Mouse (Mus musculus) hindbrain, embryonic 16.5 days (tissue): ENCODE measurements around the gene Baz2b. TPM values are rescaled to one million over a fixed set of nuclear protein-coding genes. Genes with fewer than 3 reads are reported as not detected.
"Not testable (repeated sequence)": the region's sequence is repeated elsewhere in the genome, so short reads cannot be mapped to it uniquely, and the experiment has no call there.

Experiments used
- ATAC-seq: fragments of 200-750 bp; cut with Nextera tagmentation; 2 replicates; pipeline ENCODE4 v1.8.0; 2017; ENCODE audit warnings: moderate TSS enrichment, moderate library complexity
- H3K27ac ChIP-seq: fragments of 300-500 bp; sonication (generic); 2 replicates; pipeline ENCODE4 v1.5.1; 2014; ENCODE audit warnings: low read depth, mild to moderate bottlenecking, control low read depth, low read length, moderate library complexity
- H3K27me3 ChIP-seq: fragments of 300-500 bp; sonication (generic); replicated peaks from 2 replicates; pipeline ENCODE4 v1.6.1; 2014; ENCODE audit warnings: low read length; ENCODE audit not compliant: control insufficient read depth, insufficient read depth
- H3K36me3 ChIP-seq: fragments of 300-500 bp; sonication (generic); 2 replicates; pipeline ENCODE4 v1.6.1; 2014; ENCODE audit warnings: mild to moderate bottlenecking, low read length, moderate library complexity, mixed read lengths; ENCODE audit not compliant: control insufficient read depth, insufficient read depth
- H3K4me1 ChIP-seq: fragments of 300-500 bp; sonication (generic); 2 replicates; pipeline ENCODE4 v1.6.1; 2014; ENCODE audit warnings: low read depth, low read length; ENCODE audit not compliant: control insufficient read depth, insufficient read depth
- H3K4me2 ChIP-seq: fragments of 300-500 bp; sonication (generic); 2 replicates; pipeline ENCODE4 v1.6.1; 2014; ENCODE audit warnings: mild to moderate bottlenecking, low read length, control low read depth, moderate library complexity
- H3K4me3 ChIP-seq: fragments of 300-500 bp; sonication (generic); 2 replicates; pipeline ENCODE4 v1.5.1; 2014; ENCODE audit warnings: mild to moderate bottlenecking, low read length, control low read depth, moderate library complexity
- H3K9ac ChIP-seq: fragments of 300-500 bp; sonication (generic); 2 replicates; pipeline ENCODE4 v1.6.1; 2014; ENCODE audit warnings: low read depth, mild to moderate bottlenecking, control low read depth, low read length, moderate library complexity
- H3K9me3 ChIP-seq: fragments of 300-500 bp; sonication (generic); 2 replicates; pipeline ENCODE4 v1.6.1; 2014; ENCODE audit warnings: mild to moderate bottlenecking, low read length, moderate library complexity; ENCODE audit not compliant: control insufficient read depth
- WGBS: fragments of 180-500 bp; shearing (Covaris S2); extraction: QIAGEN DNeasy Blood & Tissue Kit; methylation state at CpG from one replicate; pipeline ENCODE4 v1.1.7; 2014; 5-methylcytosine and 5-hydroxymethylcytosine counted together
- polyA plus RNA-seq: library from polyadenylated mRNA; unstranded; fragments of >200 nt; fragmentation: Nextera tagmentation; extraction: Ambion mirVana; gene quantifications from 2 replicates; pipeline ENCODE4 v1.2.1, GENCODE M21; 2015

Baz2b gene
- polyA plus RNA-seq, 1 experiment from 2014 or later, result 72.8 TPM

DNA sequence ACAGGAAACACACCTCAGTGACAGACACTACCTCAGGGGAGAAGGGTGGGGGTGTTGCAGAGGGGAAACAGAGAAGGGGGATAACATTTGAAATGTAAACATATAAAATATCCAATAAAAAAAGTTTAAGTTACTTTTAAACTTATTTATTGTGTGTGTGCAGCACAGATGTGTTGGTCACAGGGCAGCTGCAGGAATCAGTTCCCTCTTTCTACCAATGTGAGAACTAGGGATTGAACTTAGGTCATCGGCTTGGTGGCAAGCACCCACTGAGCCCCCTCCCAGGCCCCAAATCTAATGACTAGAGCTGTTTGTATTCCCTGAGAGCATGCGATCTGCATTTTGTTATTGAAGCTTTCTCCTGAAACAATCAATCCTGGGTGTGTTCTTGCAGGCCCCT lies 57.2 kb downstream of the Baz2b start:
- no peak for ATAC-seq
- WGBS, result 75% methylated on average over 2 of the region's 2 CpGs
- no peaks in the 10 kb centered on the region for H3K36me3 ChIP-seq

DNA sequence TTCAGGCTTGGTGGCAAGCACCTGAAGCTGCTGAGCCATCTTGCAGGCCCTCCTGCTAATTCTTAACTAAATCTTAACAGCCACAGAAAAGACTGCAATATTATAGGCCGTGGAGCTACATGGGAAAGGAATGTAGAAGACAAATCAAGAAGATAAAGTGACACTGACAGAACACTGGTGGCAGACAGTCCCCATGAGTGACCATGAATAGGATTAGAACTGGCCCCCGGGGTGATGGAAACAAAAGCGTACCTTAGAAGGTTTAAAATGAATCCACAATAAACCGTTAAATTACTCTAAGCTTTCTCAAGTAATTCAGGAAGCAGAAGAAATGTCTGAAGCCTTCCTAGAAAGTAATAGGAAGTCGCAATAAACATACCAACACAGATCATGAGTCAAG lies 61.0 kb downstream of the Baz2b start:
- no peak for ATAC-seq
- H3K9ac ChIP-seq, result no peak overlapping the region
- 33% methylated on average over 5 of the region's 5 CpGs for WGBS
- no peaks in the 10 kb centered on the region for H3K4me1 ChIP-seq
- no peak overlapping the region for H3K27ac ChIP-seq
- no peak overlapping the region for H3K4me3 ChIP-seq
- no peaks in the 10 kb centered on the region for H3K36me3 ChIP-seq
- no peak overlapping the region for H3K4me2 ChIP-seq
- H3K9me3 ChIP-seq, result no peaks in the 10 kb centered on the region
- no peaks in the 10 kb centered on the region for H3K27me3 ChIP-seq

More for the DNA sequence above, 57.2 kb downstream of the Baz2b start:
- Histone ChIP-seq H3K4me2 (no peak overlapping the region), H3K27ac (no peak overlapping the region), H3K9me3 (no peaks in the 10 kb centered on the region), H3K4me1 (no peaks in the 10 kb centered on the region), H3K4me3 (no peak overlapping the region), H3K27me3 (no peaks in the 10 kb centered on the region), H3K9ac (no peak overlapping the region)

DNA sequence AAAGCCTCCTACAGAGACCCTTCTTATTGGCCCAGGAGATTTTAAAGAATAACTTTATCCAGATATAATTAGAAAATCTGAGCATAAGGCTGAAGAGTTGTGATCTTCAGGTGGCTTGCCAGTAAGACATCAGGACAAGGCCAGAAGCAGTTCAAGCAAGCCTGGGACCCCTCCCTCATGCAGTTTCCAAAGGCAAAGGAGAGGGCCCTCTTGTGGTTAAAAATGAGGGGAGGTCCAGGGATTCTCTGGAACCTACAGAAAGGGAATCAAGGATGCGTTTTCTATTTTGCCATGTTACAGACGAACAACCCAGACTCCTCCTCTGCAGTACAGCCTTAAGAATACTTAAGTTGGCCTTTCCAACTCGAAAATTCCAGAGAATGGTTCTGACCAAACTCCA lies 62.2 kb downstream of the Baz2b start:
- no peak overlapping the region for H3K9ac ChIP-seq
- WGBS, result 48% methylated on average over 3 of the region's 3 CpGs
- H3K4me2 ChIP-seq, result no peak overlapping the region
- no peaks in the 10 kb centered on the region for H3K36me3 ChIP-seq
- no peaks in the 10 kb centered on the region for H3K27me3 ChIP-seq
- H3K27ac ChIP-seq, result no peak overlapping the region
- no peaks in the 10 kb centered on the region for H3K4me1 ChIP-seq
- ATAC-seq, result no peak
- H3K9me3 ChIP-seq, result no peaks in the 10 kb centered on the region
- no peak overlapping the region for H3K4me3 ChIP-seq

DNA sequence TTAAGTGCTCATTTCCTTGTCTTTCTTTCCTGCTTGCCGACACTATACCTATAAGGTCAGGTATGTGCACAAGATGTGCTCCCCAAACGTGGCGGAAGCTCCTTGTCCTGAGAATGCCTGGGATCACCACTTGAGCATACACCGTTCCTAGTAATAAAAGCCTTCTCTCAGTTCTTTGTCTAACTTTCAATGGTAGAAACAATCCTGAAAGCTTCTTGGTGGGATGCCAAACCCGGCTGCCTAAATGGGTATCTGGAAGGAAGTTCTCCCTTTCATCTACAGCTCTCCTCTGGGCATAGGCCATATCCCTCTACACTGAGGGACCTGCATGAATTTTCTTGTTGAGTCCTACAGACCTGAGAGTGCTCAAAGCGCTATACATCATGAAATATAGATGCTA lies 63.9 kb downstream of the Baz2b start:
- Histone ChIP-seq H3K36me3 (no peaks in the 10 kb centered on the region), H3K4me1 (no peaks in the 10 kb centered on the region), H3K9ac (no peak overlapping the region), H3K4me3 (no peak overlapping the region), H3K4me2 (0 out of 2 replicates have a peak overlapping the region, but pooled peaks have one; percentile 10), H3K27ac (no peak overlapping the region), H3K9me3 (no peaks in the 10 kb centered on the region), H3K27me3 (no peaks in the 10 kb centered on the region)
- WGBS, result 40% methylated on average over 6 of the region's 6 CpGs
- ATAC-seq, result no peak; the same call in 1 of the 2 replicates

DNA sequence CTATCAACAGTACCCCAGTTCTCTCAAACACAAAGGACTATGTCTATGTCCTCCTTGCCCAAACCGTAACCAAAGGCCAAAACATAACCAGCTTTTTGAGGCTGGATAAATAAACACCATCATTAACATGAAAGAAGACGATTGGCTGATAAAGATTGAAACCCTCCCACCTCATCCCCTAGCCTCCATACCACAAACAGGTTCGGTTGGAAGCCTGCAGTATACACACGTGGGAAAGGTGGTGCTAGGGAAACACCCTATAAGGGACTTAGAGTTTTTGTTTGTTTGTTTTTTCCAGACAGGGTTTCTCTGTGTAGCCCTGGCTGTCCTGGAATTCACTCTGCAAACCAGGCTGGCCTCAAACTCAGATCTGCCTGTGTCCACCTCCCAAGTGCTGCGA lies 66.3 kb downstream of the Baz2b start:
- Histone ChIP-seq H3K36me3 (no peaks in the 10 kb centered on the region), H3K4me2 (no peak overlapping the region), H3K27me3 (no peaks in the 10 kb centered on the region), H3K4me3 (no peak overlapping the region), H3K4me1 (no peaks in the 10 kb centered on the region), H3K9ac (no peak overlapping the region), H3K9me3 (no peaks in the 10 kb centered on the region), H3K27ac (no peak overlapping the region)
- ATAC-seq, result no peak
- 64% methylated on average over 5 of the region's 5 CpGs for WGBS

DNA sequence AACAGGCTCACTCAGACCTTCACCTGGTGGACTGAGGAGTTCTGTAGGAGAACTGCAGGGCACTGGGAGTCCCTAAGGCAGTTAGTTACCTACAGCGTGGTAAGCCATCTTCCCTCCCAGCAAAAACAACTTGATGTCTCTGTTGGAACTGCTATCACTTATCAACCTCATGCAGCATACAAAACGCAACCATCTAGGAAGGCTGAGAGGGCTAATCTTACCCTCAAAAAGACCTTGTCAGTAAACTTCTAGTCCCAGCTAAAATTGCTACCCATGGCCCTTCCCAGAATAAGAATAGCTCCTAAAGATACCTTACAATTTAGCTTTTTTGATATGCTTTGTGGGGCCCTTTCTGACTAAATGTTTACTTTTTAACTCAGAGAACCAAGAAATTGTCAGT lies 67.4 kb downstream of the Baz2b start:
- no peaks in the 10 kb centered on the region for H3K27me3 ChIP-seq
- no peak for ATAC-seq
- H3K4me3 ChIP-seq, result no peak overlapping the region
- no peaks in the 10 kb centered on the region for H3K4me1 ChIP-seq
- H3K36me3 ChIP-seq, result no peaks in the 10 kb centered on the region
- no peak overlapping the region for H3K9ac ChIP-seq
- WGBS, result 90% methylated on average over 2 of the region's 2 CpGs
- no peaks in the 10 kb centered on the region for H3K9me3 ChIP-seq
- H3K27ac ChIP-seq, result no peak overlapping the region
- H3K4me2 ChIP-seq, result no peak overlapping the region

DNA sequence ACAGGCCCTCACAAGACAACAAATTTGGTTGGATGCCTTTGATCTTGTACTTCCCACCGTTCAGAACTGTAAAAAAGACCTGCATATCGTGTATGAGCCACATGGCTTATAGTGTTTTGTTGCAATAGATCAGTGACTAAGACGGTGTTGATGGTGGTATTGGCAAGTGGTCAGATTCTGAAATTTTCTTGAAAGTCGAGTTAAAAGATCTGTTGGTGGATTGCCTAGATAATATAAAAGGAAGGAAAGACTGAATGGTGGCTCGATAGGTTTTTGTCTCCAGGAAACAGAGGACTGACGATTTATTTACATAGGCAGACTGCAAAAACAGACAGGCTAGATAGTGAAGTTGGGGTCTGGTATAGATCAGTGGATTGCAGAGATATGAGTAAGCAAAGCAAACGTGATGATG lies 70.9 kb downstream of the Baz2b start:
- no peak for ATAC-seq
- Histone ChIP-seq H3K4me3 (no peak overlapping the region), H3K4me1 (no peaks in the 10 kb centered on the region), H3K27me3 (no peaks in the 10 kb centered on the region), H3K9ac (no peak overlapping the region), H3K27ac (no peak overlapping the region), H3K9me3 (no peaks in the 10 kb centered on the region), H3K4me2 (no peak overlapping the region), H3K36me3 (no peaks in the 10 kb centered on the region)
- WGBS, result 62% methylated on average over 7 of the region's 7 CpGs

DNA sequence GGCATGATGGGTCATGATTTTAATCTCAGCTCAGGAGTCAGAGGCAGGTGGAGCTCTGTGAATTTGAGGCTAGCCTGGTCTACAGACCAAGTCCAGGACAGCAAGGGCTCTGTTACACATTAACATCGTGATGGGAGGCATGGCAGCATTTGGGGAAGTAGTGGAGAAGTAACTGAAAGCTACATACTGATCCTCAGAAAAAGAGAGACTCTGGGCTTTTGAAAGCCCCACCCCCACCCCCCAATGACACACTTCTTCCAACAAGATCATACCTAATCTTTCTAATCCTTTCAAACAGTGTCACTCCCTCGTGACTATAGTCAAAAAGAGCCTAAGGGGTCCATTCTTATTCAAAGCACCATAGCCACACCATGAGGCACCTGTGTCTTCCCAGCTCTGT lies 73.8 kb downstream of the Baz2b start:
- no peaks in the 10 kb centered on the region for H3K27me3 ChIP-seq

DNA sequence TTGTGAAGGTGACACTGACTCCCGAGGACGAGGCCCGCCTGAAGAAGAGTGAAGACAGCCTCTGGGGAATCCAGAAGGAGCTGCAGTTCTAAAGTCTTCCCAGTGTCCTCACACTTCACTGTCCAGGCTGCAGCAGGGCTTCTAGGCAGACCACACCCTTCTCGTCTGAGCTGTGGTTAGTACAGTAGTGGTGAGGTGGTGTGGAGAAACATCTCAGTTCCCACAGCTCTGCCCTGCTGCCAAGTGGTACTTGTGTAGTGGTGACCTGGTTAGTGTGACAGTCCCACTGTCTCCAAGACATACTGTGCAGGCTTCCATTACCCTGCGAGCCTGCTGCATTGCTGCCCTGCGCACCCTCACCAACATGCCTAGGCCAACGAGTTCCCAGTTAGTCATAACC lies 74.7 kb downstream of the Baz2b start:
- not testable (repeated sequence) for H3K4me3 ChIP-seq, H3K9ac ChIP-seq, H3K4me2 ChIP-seq, ATAC-seq, H3K9me3 ChIP-seq, H3K36me3 ChIP-seq, H3K27ac ChIP-seq, H3K4me1 ChIP-seq, H3K27me3 ChIP-seq
- 95% methylated on average over 7 of the region's 7 CpGs for WGBS

More for the DNA sequence above, 73.8 kb downstream of the Baz2b start:
- Histone ChIP-seq H3K4me1 (no peaks in the 10 kb centered on the region), H3K9ac (no peak overlapping the region), H3K9me3 (no peaks in the 10 kb centered on the region), H3K36me3 (no peaks in the 10 kb centered on the region), H3K4me3 (no peak overlapping the region), H3K4me2 (no peak overlapping the region), H3K27ac (no peak overlapping the region)
- WGBS, result 60% methylated on average over 2 of the region's 2 CpGs
- ATAC-seq, result no peak

DNA sequence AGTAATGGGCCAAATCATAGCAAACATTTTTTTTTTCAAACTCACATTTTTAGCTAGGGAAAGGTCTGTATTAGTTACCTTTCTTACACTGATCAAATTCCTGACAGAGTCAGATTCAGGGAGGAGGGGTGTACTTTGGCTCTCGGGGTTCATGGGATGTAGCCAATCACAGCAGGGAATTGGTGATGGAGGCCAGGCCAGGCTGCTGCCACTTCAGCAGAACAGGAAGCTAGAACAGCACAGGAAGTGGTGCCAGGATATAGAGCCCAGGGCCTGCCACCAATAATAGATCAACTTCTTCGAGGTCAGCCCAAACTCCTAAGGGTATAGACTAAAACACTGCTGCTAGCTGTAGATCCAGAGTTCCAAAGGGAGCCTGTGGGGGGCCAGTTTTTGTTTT lies 76.6 kb downstream of the Baz2b start:
- no peak overlapping the region for H3K27ac ChIP-seq
- no peak overlapping the region for H3K4me2 ChIP-seq
- 65% methylated on average over 2 of the region's 2 CpGs for WGBS
- no peak overlapping the region for H3K9ac ChIP-seq
- H3K9me3 ChIP-seq, result no peaks in the 10 kb centered on the region
- no peak for ATAC-seq
- no peaks in the 10 kb centered on the region for H3K27me3 ChIP-seq
- no peaks in the 10 kb centered on the region for H3K4me1 ChIP-seq
- no peaks in the 10 kb centered on the region for H3K36me3 ChIP-seq
- H3K4me3 ChIP-seq, result no peak overlapping the region
